Comparison of ENCODE assay signal across 17 mouse cellular contexts in genomic region chr13:60696323-60696722, GRCm38 (mm10).
DNase-seq lines count a peak whose midpoint lies in the region; ATAC-seq and TF ChIP-seq lines count a peak whose summit lies in the region.
"Had no signal": no experiment of that assay in that cellular context is flagged by ENCODE, and none has a peak within 500 bp of the region (broad histone marks: within the 10 kb centered on the region; RNA-seq: fewer than 3 reads in every experiment).

No protein-coding gene starts in this region.

- no peaks in the 10 kb centered on the region for H3K27me3 ChIP-seq in hindbrain, embryonic 13.5 days
- no peaks in the 10 kb centered on the region for H3K27me3 ChIP-seq in hindbrain, embryonic 12.5 days
- H3K27me3 ChIP-seq in midbrain, embryonic 12.5 days, result no peaks in the 10 kb centered on the region
- H3K27me3 ChIP-seq in midbrain, embryonic 10.5 days (ENCODE audit: low read depth, poor library complexity, severe bottlenecking), result no peaks in the 10 kb centered on the region
- H3K27me3 ChIP-seq in forebrain, embryonic 14.5 days (replicated peaks; ENCODE audit: control insufficient read depth, insufficient read depth, low read length), result no peaks in the 10 kb centered on the region
- no peaks in the 10 kb centered on the region for H3K27me3 ChIP-seq in forebrain, postnatal 0 days (ENCODE audit: insufficient read depth, low read length)
- H3K27me3 ChIP-seq: megakaryocyte, embryonic 14.5 days had no signal

- no peak overlapping the region for H3K4me2 ChIP-seq in hindbrain, embryonic 13.5 days
- H3K4me2 ChIP-seq in hindbrain, embryonic 12.5 days (replicated peaks), result no peak overlapping the region
- H3K4me2 ChIP-seq in midbrain, embryonic 12.5 days (replicated peaks), result no peak overlapping the region
- H3K4me2 ChIP-seq in forebrain, embryonic 14.5 days (ENCODE audit: low read length), result no peak overlapping the region
- 0 out of 2 replicates have a peak overlapping the region, but pooled peaks have one; percentile 2 for H3K4me2 ChIP-seq in forebrain, postnatal 0 days (ENCODE audit: low read depth)
- H3K4me2 ChIP-seq: heart, embryonic 11.5 days had no signal

- 83% methylated on average over 14 of the region's 14 CpGs for WGBS in hindbrain, embryonic 13.5 days
- 77% methylated on average over 14 of the region's 14 CpGs for WGBS in hindbrain, embryonic 12.5 days
- WGBS in midbrain, embryonic 12.5 days, result 88% methylated on average over 14 of the region's 14 CpGs
- WGBS in midbrain, embryonic 10.5 days, result 87% methylated on average over 14 of the region's 14 CpGs
- 86% methylated on average over 14 of the region's 14 CpGs for WGBS in forebrain, embryonic 14.5 days
- WGBS in forebrain, postnatal 0 days, result 68% methylated on average over 14 of the region's 14 CpGs

- ATAC-seq in hindbrain, embryonic 13.5 days (ENCODE audit: low FRiP score), result no peak
- ATAC-seq in hindbrain, embryonic 12.5 days (ENCODE audit: low FRiP score), result no peak
- ATAC-seq in midbrain, embryonic 12.5 days (ENCODE audit: low FRiP score, low read depth), result no peak
- ATAC-seq in forebrain, embryonic 14.5 days, result 0 out of 2 replicates have a peak, but pooled peaks have one; percentile 10
- ATAC-seq in forebrain, postnatal 0 days, result peak; percentile 28
- ATAC-seq: liver, postnatal 0 days had no signal

- TF ChIP-seq CTCF in forebrain, postnatal 0 days (IDR thresholded peaks at IDR 0.05; ENCODE audit: low read depth), result no peak

- no peak overlapping the region for H3K9ac ChIP-seq in hindbrain, embryonic 13.5 days
- H3K9ac ChIP-seq in hindbrain, embryonic 12.5 days, result no peak overlapping the region
- no peak overlapping the region for H3K9ac ChIP-seq in midbrain, embryonic 12.5 days (replicated peaks)
- no peak overlapping the region for H3K9ac ChIP-seq in forebrain, embryonic 14.5 days (ENCODE audit: low read length)
- H3K9ac ChIP-seq in forebrain, postnatal 0 days, result no peak overlapping the region
- H3K9ac ChIP-seq: liver, postnatal 0 days had no signal

- H3K36me3 ChIP-seq in hindbrain, embryonic 13.5 days, result peaks cover 31% of the 10 kb centered on the region
- peaks cover 11% of the 10 kb centered on the region; the same call in 1 of the 2 replicates for H3K36me3 ChIP-seq in hindbrain, embryonic 12.5 days
- H3K36me3 ChIP-seq in midbrain, embryonic 12.5 days, result 0 out of 2 replicates have a peak, but pooled peaks cover 14% of the 10 kb centered on the region
- H3K36me3 ChIP-seq in midbrain, embryonic 10.5 days, result peaks cover 29% of the 10 kb centered on the region
- peaks cover 12% of the 10 kb centered on the region for H3K36me3 ChIP-seq in forebrain, embryonic 14.5 days (ENCODE audit: control insufficient read depth, insufficient read depth, low read length)
- peaks cover 8% of the 10 kb centered on the region for H3K36me3 ChIP-seq in forebrain, postnatal 0 days (ENCODE audit: insufficient read depth)

- H3K4me3 ChIP-seq in hindbrain, embryonic 13.5 days, result no peak overlapping the region
- H3K4me3 ChIP-seq in hindbrain, embryonic 12.5 days, result no peak overlapping the region
- H3K4me3 ChIP-seq in midbrain, embryonic 12.5 days, result no peak overlapping the region
- H3K4me3 ChIP-seq in midbrain, embryonic 10.5 days, result no peak overlapping the region
- no peak overlapping the region for H3K4me3 ChIP-seq in forebrain, embryonic 14.5 days (ENCODE audit: low read depth, low read length)
- no peak overlapping the region for H3K4me3 ChIP-seq in forebrain, postnatal 0 days (ENCODE audit: low read depth, low read length)
- H3K4me3 ChIP-seq: megakaryocyte, embryonic 14.5 days had no signal

- H3K9me3 ChIP-seq in hindbrain, embryonic 13.5 days, result no peaks in the 10 kb centered on the region
- H3K9me3 ChIP-seq in hindbrain, embryonic 12.5 days (replicated peaks), result peaks cover 6% of the 10 kb centered on the region
- no peaks in the 10 kb centered on the region for H3K9me3 ChIP-seq in midbrain, embryonic 12.5 days
- no peaks in the 10 kb centered on the region; the same call in 1 of the 2 replicates for H3K9me3 ChIP-seq in midbrain, embryonic 10.5 days (replicated peaks)
- no peaks in the 10 kb centered on the region; the same call in 1 of the 2 replicates for H3K9me3 ChIP-seq in forebrain, embryonic 14.5 days (replicated peaks; ENCODE audit: control insufficient read depth, low read length)
- no peaks in the 10 kb centered on the region for H3K9me3 ChIP-seq in forebrain, postnatal 0 days (ENCODE audit: low read length)

- peak overlapping the region; percentile 58 for H3K27ac ChIP-seq in hindbrain, embryonic 13.5 days
- H3K27ac ChIP-seq in hindbrain, embryonic 12.5 days, result no peak overlapping the region
- H3K27ac ChIP-seq in midbrain, embryonic 12.5 days (replicated peaks), result 0 out of 2 replicates have a peak overlapping the region, but pooled peaks have one; percentile 17
- H3K27ac ChIP-seq in midbrain, embryonic 10.5 days (replicated peaks), result no peak overlapping the region
- H3K27ac ChIP-seq in forebrain, embryonic 14.5 days (ENCODE audit: low read depth, low read length), result peak overlapping the region; percentile 68
- peak overlapping the region; percentile 80 for H3K27ac ChIP-seq in forebrain, postnatal 0 days (ENCODE audit: low read depth, low read length)
- H3K27ac ChIP-seq: kidney, postnatal 0 days had no signal

- no peak for DNase-seq in midbrain, embryonic 10.5 days (ENCODE audit: low spot score)
- DNase-seq in forebrain, embryonic 14.5 days (ENCODE audit: low spot score), result no peak
- DNase-seq in forebrain, postnatal 0 days, result no peak
- no peak for DNase-seq in lung, postnatal 10 days
- DNase-seq: cerebellum, adult 2 months; gastrocnemius, postnatal 36 days; heart, postnatal 10 days; kidney, adult 18-20 months; liver, postnatal 0 days; lung, postnatal 14 days; thymus, postnatal 4 days had no signal

- peaks cover 17% of the 10 kb centered on the region for H3K4me1 ChIP-seq in hindbrain, embryonic 13.5 days (replicated peaks)
- H3K4me1 ChIP-seq in hindbrain, embryonic 12.5 days, result peaks cover 9% of the 10 kb centered on the region; the same call in 1 of the 2 replicates
- H3K4me1 ChIP-seq in midbrain, embryonic 12.5 days, result no peaks in the 10 kb centered on the region; the same call in 1 of the 2 replicates
- H3K4me1 ChIP-seq in midbrain, embryonic 10.5 days, result no peaks in the 10 kb centered on the region
- peaks cover 5% of the 10 kb centered on the region; the same call in 1 of the 2 replicates for H3K4me1 ChIP-seq in forebrain, embryonic 14.5 days (ENCODE audit: control insufficient read depth, insufficient read depth, low read length)
- peaks cover 16% of the 10 kb centered on the region for H3K4me1 ChIP-seq in forebrain, postnatal 0 days (ENCODE audit: insufficient read depth)

Comparison
In these comparisons a context has a peak if more than half of its experiments do, and no peak if none do; other contexts are left out.
1. H3K27ac ChIP-seq: peak in hindbrain, embryonic 13.5 days (single experiment), midbrain, embryonic 12.5 days (single experiment), forebrain, embryonic 14.5 days (single experiment) and forebrain, postnatal 0 days (single experiment); none in hindbrain, embryonic 12.5 days (single experiment) and midbrain, embryonic 10.5 days (single experiment).
2. ATAC-seq: peak in forebrain, embryonic 14.5 days (single experiment) and forebrain, postnatal 0 days (single experiment); none in hindbrain, embryonic 13.5 days (single experiment), hindbrain, embryonic 12.5 days (single experiment) and midbrain, embryonic 12.5 days (single experiment).